9 mouse cellular contexts compared by ENCODE assay signal in genomic region chr2:146168017-146168803, GRCm38 (mm10). TPM values are rescaled to one million over a fixed set of nuclear protein-coding genes. Genes with fewer than 3 reads are reported as not detected.
DNase-seq lines count a peak whose midpoint lies in the region; ATAC-seq and TF ChIP-seq lines count a peak whose summit lies in the region.
"Had no signal": no experiment of that assay in that cellular context is flagged by ENCODE, and none has a peak within 500 bp of the region (broad histone marks: within the 10 kb centered on the region; RNA-seq: fewer than 3 reads in every experiment).

No protein-coding gene starts in this region.

- ATAC-seq in forebrain, postnatal 0 days: peak; percentile 86
- ATAC-seq in lung, embryonic 16.5 days (ENCODE audit: low read depth): peak; percentile 41

- no peak overlapping the region for H3K4me3 ChIP-seq in forebrain, postnatal 0 days (ENCODE audit: low read depth, low read length)
- no peak overlapping the region for H3K4me3 ChIP-seq in lung, embryonic 16.5 days (ENCODE audit: low read length)
- no peak overlapping the region for H3K4me3 ChIP-seq in layer of hippocampus, adult 2 months

- H3K27ac ChIP-seq in forebrain, postnatal 0 days (ENCODE audit: low read depth, low read length): no peak overlapping the region
- H3K27ac ChIP-seq in lung, embryonic 16.5 days (ENCODE audit: low read length): no peak overlapping the region
- no peak overlapping the region for H3K27ac ChIP-seq in layer of hippocampus, adult 2 months

- TF ChIP-seq CTCF in forebrain, postnatal 0 days (IDR thresholded peaks at IDR 0.05; ENCODE audit: low read depth): no peak
- TF ChIP-seq CTCF in layer of hippocampus, adult 2 months (conservative IDR thresholded peaks at IDR 0.05): no peak

- H3K4me1 ChIP-seq in forebrain, postnatal 0 days (ENCODE audit: insufficient read depth): 0 out of 2 replicates have a peak, but pooled peaks cover 5% of the 10 kb centered on the region
- no peaks in the 10 kb centered on the region for H3K4me1 ChIP-seq in lung, embryonic 16.5 days (replicated peaks; ENCODE audit: control insufficient read depth, insufficient read depth, low read length)

- no peaks in the 10 kb centered on the region for H3K36me3 ChIP-seq in forebrain, postnatal 0 days (ENCODE audit: insufficient read depth)
- no peaks in the 10 kb centered on the region for H3K36me3 ChIP-seq in lung, embryonic 16.5 days (ENCODE audit: control insufficient read depth, insufficient read depth, low read length)

- H3K9me3 ChIP-seq in forebrain, postnatal 0 days (ENCODE audit: low read length): no peaks in the 10 kb centered on the region
- no peaks in the 10 kb centered on the region for H3K9me3 ChIP-seq in lung, embryonic 16.5 days (ENCODE audit: control insufficient read depth, low read length)

- H3K9ac ChIP-seq in forebrain, postnatal 0 days: no peak overlapping the region
- no peak overlapping the region for H3K9ac ChIP-seq in lung, embryonic 16.5 days (ENCODE audit: low read length)

- peak; percentile 5 for DNase-seq in right cerebral cortex, adult 18-20 months
- DNase-seq in right cerebral cortex, postnatal 36 days (ENCODE audit: low spot score in 2 of 2): no peak
- DNase-seq in forebrain, postnatal 0 days: peak; percentile 42
- peak; percentile 39 for DNase-seq in retina, postnatal 1 day
- DNase-seq in layer of hippocampus, adult 2 months (ENCODE audit: low spot score in 2 of 2): no peak
- no peak for DNase-seq in cerebellum, adult 8-10 months
- DNase-seq in urinary bladder, postnatal 36 days (ENCODE audit: low spot score in 2 of 2): no peak

- no peak overlapping the region for H3K4me2 ChIP-seq in forebrain, postnatal 0 days (ENCODE audit: low read depth)
- no peak overlapping the region for H3K4me2 ChIP-seq in lung, embryonic 16.5 days (ENCODE audit: low read depth, low read length)

- H3K27me3 ChIP-seq in forebrain, postnatal 0 days (ENCODE audit: insufficient read depth, low read length): no peaks in the 10 kb centered on the region
- H3K27me3 ChIP-seq in lung, embryonic 16.5 days (ENCODE audit: control insufficient read depth, insufficient read depth, low read depth, low read length): no peaks in the 10 kb centered on the region

- 44% methylated on average over 14 of the region's 14 CpGs for WGBS in forebrain, postnatal 0 days
- WGBS in lung, embryonic 16.5 days: 56% methylated on average over 14 of the region's 14 CpGs

RNA-seq across cellular contexts. Expression of gene Insm1, which starts 53.5 kb away (rescaled TPM):
- 16.8 and 30.8 TPM in 2 replicates for total RNA-seq in forebrain, postnatal 0 days (2014; rRNA removed)
- 4.6 and 4.8 TPM in 2 replicates for polyA plus RNA-seq in forebrain, postnatal 0 days (2015; fragmentation: Nextera tagmentation; extraction: Ambion mirVana)
- polyA plus RNA-seq in lung, embryonic 16.5 days (2015; fragmentation: Nextera tagmentation; extraction: Ambion mirVana): 0.06 TPM in 1 of 2 replicates, not detected in the other
- 1 to 10 TPM; 6.6 to 7.2 TPM for total RNA-seq in layer of hippocampus, adult 2 months (2021)
- polyA plus RNA-seq: gonadal fat pad, adult 2 months had no signal

Comparison
In these comparisons a context has a peak if more than half of its experiments do, and no peak if none do; other contexts are left out.
1. DNase-seq: peak in right cerebral cortex, adult 18-20 months (single experiment), forebrain, postnatal 0 days (single experiment) and retina, postnatal 1 day (single experiment); none in right cerebral cortex, postnatal 36 days (0 of 2), layer of hippocampus, adult 2 months (0 of 2), cerebellum, adult 8-10 months (single experiment) and urinary bladder, postnatal 36 days (0 of 2).